Mouse (Mus musculus): ENCODE data around the gene Gls. TPM values are rescaled to one million over a fixed set of nuclear protein-coding genes. Genes with fewer than 3 reads are reported as not detected.
A peak's percentile ranks its signal among the peaks of the same experiment; 100 is the strongest.

Gls gene
- total RNA-seq, 1 experiment from 2014 or later, result 242 TPM

DNA sequence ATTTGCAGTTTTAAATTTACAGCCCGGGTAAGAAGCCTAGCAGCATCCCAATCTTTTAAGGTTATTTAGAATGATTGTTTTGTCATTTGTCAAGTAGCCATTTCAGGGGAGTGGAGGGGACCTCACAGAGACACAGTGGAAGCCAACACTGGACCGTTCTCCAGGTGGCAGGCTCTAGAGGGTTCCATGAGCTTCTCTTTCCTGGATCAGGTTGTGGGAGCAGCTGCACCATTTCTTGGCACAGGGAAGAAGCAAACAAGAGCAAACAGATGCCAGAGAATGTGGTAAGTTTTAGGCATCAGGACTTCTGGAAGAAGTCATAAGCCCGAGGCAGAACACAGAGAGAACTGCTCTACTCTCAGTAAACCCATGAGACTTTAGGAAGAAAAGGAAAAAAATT is 116.6 kb downstream of the Gls start:
- no peak for ATAC-seq (replicated peaks in 1 of 2; ENCODE audit: insufficient read depth in 1 of 2, low FRiP score in 2 of 2, low TSS enrichment in 1 of 2, low read depth in 1 of 2, poor library complexity in 2 of 2, severe bottlenecking in 2 of 2)

DNA sequence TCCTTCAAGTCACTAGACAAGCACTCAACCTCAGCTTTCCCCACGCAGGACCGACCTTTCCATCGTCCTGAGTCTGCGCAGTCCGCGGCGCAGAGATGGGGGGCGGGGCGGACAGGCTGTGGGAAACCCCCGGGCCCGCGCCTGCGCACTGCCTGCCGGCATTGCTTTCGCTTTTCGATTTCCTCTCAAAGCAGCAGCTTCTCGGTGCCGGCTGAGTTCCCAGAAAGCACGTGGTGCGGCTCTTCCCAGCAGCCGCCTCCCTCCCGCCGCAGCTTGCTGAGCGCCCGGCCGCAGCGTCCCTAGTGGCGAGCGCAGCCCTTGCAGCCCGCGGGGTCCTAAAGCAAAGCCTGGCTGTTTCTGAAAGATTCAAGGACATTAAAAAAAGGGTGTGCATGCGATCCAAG is 119.4 kb downstream of the Gls start:
- ATAC-seq (replicated peaks in 1 of 2; ENCODE audit: insufficient read depth in 1 of 2, low FRiP score in 2 of 2, low TSS enrichment in 1 of 2, low read depth in 1 of 2, poor library complexity in 2 of 2, severe bottlenecking in 2 of 2), result peak; percentile 85 to 94

Other genes starting within 250 kb of the Gls start
- gene Stat4, start 246.1 kb downstream of the Gls start, total RNA-seq (2017), result 84.6 and 99.7 TPM in 2 replicates
- gene Stat1, start 113.8 kb downstream of the Gls start, total RNA-seq (2017), result 112 and 123 TPM in 2 replicates

All from hematopoietic stem cell, adult 5-6 weeks (primary cell).